Mouse (Mus musculus) urinary bladder, postnatal 0 days (tissue): ENCODE measurements around the gene Krtap28-13. TPM values are rescaled to one million over a fixed set of nuclear protein-coding genes. Genes with fewer than 3 reads are reported as not detected.

Source experiments
- polyA plus RNA-seq: library from polyadenylated mRNA; unstranded; fragments of >200 nt; fragmentation: Nextera tagmentation; extraction: Ambion mirVana; gene quantifications from 2 replicates; pipeline ENCODE4 v1.2.1, GENCODE M21; 2015

The Krtap28-13 gene
- polyA plus RNA-seq: not detected in 2 replicates

DNA sequence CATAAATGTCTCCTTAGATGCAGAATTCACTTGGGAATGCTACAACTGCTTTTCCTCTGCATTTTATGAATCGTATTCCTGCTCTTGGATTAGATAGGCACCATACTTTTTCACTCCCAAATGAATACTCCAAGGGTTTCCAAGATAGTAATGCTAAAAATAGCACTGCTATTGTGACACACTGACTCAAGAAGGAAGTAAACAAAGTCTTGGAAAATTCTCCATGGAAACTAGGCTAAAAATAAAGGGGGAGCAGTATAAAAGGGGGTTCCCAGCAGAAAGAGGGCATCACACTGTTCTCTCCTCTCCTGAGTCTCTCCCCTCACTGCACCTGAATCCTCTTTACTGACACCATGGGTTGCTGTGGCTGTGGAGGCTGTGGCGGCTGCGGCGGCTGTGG, at the start of gene Krtap28-13:
Krtap28-13 (plus strand) TSS at position 288 of the 400 bp plus-strand sequence.

DNA sequence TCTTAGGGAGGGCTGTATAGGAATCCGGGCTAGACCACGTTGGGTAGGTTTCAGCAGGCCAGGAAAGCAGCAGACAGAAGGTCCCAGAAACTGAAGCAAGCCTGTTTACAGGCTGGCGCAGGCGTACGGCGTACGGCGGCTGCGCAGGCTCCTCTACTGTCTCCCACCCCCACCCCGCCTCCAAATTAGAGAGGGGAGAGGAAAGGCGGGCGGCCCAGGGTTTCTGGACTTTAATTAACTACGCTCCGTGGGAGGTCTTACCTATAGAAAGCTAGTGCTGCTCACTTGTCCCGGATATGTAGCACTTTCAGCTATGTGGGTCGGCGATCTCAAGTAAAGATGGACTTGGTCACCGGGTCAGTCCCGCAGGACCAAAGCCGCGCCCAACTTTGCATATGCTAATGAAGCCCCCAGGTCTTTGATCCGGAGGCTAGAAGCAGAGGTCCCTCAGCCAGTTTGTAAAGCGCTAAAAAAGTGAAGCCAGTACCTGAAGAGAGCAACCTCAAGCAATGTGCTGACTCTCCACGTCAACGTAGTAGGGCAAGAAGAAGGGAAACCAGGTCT, 22.5 kb upstream of the Krtap28-13 start, which contains the start of gene Slc19a3:
Slc19a3 (minus strand) TSS at position 340 of the 564 bp plus-strand sequence.

DNA sequence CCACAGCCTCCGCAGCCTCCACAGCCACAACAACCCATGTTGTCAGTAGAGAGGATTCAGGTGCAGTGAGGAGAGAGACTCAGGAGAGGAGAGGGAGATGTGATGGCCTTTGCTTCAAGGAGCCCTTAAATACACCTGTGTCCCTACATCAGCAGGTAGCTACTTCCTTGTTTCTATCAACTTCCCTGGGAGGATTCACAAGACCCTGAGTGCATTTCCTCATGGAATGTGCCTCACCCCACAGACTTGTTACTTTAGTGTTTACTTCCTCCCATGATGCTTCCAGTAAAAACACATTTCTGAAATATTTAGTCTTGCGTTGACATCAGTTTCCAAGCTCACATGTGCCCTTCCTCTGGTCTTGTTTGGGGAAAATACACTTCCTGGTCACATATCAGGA, 18.4 kb upstream of the Krtap28-13 start, which contains the start of gene Krtap28-10:
Krtap28-10 (minus strand) TSS at position 101 of the 400 bp plus-strand sequence.

DNA sequence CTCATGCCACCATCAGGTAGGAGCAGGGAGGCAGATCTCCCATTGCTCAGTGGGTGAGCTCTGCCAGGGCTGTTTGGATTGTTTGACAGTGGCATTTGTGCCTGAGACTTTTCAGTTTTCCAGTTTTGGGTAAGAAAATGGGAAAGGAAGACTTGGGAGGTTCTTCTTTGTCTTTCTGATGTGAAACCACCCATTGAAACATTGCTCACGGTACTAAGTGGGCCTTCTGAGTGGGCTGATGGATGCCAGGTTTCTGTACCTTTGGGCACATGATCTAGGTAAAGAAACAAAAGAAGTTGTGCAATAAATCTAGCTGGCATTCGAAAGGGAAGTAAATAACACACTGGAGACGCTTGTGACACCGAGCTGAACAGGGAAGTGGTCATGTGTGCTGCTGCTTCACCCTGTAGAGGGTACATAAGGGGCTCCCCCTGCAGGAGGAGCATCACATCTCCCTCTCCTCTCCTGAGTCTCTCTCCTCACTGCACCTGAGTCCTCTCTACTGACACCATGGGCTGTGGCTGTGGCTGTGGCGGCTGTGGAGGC, 15.8 kb upstream of the Krtap28-13 start, which contains the start of gene Gm47969:
Gm47969 (plus strand) TSS at position 51 of the 546 bp plus-strand sequence.

DNA sequence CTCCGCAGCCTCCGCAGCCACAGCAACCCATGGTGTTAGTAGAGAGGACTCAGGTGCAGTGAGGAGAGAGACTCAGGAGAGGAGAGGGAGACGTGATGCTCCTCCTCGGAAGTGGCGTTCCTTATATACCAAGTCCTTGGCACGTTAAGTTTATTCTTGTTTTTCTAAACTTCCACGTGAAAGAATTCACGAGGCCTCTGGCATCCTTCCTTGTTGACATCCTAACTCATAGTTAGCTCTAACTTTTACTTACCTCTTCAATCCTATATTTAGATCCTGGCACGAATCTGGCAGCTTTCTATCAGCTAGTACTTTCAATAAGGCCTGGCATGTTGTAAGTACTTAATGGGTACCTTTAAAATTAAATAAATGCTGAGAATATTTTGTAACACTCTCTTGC, 1.5 kb upstream of the Krtap28-13 start, which contains the start of gene A030005K14Rik:
A030005K14Rik (minus strand) TSS at position 101 of the 400 bp plus-strand sequence.

Other genes with a start within 250 kb of the Krtap28-13 start
- 22.7 and 31.2 TPM in 2 replicates for gene Agfg1, start 221.4 kb upstream of the Krtap28-13 start, polyA plus RNA-seq
- gene A030005L19Rik, start 147.6 kb upstream of the Krtap28-13 start, polyA plus RNA-seq: not detected in 2 replicates
- not detected in 2 replicates for gene A030014E15Rik, start 136.0 kb upstream of the Krtap28-13 start, polyA plus RNA-seq
- not detected in 2 replicates for gene Gm6217, start 129.5 kb upstream of the Krtap28-13 start, polyA plus RNA-seq
- gene A030003K21Rik, start 117.5 kb upstream of the Krtap28-13 start, polyA plus RNA-seq: not detected in 2 replicates
- not detected in 2 replicates for gene Gm7544, start 104.9 kb upstream of the Krtap28-13 start, polyA plus RNA-seq
- gene Gm47955, start 100.6 kb upstream of the Krtap28-13 start, polyA plus RNA-seq: not detected in 2 replicates
- gene Gm47959, start 60.4 kb upstream of the Krtap28-13 start, polyA plus RNA-seq: not detected in 2 replicates
- 0.61 and 0.86 TPM in 2 replicates for gene Slc19a3, start 22.5 kb upstream of the Krtap28-13 start, polyA plus RNA-seq
- gene Krtap28-10, start 18.4 kb upstream of the Krtap28-13 start, polyA plus RNA-seq: not detected in 2 replicates
- gene Gm47969, start 16.0 kb upstream of the Krtap28-13 start, polyA plus RNA-seq: not detected in 2 replicates
- not detected in 2 replicates for gene A030005K14Rik, start 1.6 kb upstream of the Krtap28-13 start, polyA plus RNA-seq
- not detected in 2 replicates for gene Ccl20, start 55.8 kb downstream of the Krtap28-13 start, polyA plus RNA-seq
- gene Daw1, start 98.8 kb downstream of the Krtap28-13 start, polyA plus RNA-seq: 0.17 TPM in 1 of 2 replicates, not detected in the other